Mouse (Mus musculus): ENCODE measurements around the gene Hist1h3f.

DNA sequence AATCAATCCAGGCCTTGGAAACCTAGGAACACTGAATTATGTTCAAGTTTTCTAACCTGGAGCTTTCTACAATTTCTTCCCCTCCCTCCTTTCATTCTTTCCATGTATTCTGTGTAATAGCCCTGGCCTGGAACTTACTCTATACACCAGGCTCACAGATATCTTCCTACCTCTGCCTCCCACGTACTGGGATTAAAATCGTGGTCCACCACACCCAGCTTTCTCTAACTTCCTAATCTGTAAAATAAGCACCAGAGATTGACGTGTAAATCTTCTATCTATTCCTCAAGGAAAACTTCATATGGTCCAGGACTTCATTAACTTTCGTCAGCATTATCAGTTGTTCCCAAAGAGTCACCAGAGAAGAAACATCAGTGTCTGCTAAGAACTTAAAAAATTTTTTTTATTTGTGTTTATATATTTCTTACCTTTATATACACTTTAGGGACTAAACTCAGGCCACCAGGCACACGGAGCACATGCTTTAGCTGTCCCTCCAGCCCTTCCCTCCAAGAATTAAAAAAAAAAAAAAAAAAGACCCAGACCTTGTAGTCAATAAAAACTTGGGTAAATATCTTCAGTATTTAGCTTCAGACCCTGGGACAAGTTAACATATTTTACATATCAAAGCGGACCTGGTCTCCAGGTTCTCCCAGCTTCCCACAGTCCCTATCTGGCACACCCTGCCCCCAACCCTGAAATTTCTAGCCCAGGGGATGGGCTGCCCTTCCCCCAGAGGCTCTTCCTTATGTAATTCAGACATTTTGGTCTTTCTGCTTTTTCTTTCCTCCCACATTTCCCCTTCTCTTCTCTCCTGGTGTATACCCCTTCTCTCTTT is 38.6 kb downstream of the Hist1h3f start:
- no peak for TF ChIP-seq CTCF (IDR thresholded peaks at IDR 0.05; ENCODE audit: low read depth, low read length)
- no peak for TF ChIP-seq POLR2A (IDR thresholded peaks at IDR 0.05; ENCODE audit: extremely low read depth, insufficient read depth, low read length)

Data from liver, adult 2 months (tissue).